Mouse (Mus musculus): Measurements from ENCODE around the gene Cotl1.
A peak's percentile ranks its signal among the peaks of the same experiment; 100 is the strongest.

Cotl1 gene

DNA sequence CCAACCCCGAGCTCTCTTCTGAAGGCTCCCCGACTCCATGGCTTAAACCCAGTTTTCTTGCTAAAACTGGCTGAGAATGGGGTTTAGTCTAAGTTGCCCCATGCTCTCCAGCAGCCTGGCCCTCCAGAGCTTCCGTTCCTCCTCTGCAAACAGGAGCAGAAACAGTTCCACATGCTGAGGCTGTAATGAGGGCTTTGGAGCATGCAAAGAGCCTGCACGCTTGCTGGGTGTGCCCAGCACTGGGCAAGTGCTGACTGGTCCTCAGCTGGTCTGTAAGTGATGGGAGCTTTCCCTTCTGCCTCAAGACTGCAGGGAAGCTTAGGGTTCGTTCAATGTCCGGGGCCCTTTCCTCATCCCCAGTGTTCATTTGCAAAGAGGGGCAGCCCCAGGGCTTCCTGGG, 24.1 kb downstream of the Cotl1 start:
- DNase-seq: no peak

- DNase-seq: peak; percentile 70 to 80
Observed at GRCm38 (mm10) chr8:119812650-119813431, 27.5 kb downstream of the Cotl1 start.

DNA sequence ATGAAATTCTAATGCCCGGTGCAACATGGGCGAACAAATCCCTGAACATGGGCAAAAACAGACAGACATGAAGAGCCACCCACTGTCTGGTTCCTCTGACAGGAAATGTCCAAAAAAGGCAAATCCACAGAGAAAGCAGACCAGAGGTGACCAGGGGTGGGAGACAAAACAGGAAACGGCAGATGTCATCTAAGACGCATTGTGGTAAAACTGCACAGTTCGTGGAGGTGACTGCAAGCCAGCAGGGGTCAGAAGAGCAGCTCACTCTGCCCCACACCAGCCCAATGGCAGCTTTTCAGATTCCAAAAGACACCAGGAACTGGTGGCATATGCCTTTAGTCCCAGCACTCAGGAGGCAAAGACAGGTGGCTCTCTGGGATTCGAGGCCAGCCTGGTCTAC, 28.4 kb downstream of the Cotl1 start:
- DNase-seq: peak in 1 of 2 experiments; percentile 58

DNA sequence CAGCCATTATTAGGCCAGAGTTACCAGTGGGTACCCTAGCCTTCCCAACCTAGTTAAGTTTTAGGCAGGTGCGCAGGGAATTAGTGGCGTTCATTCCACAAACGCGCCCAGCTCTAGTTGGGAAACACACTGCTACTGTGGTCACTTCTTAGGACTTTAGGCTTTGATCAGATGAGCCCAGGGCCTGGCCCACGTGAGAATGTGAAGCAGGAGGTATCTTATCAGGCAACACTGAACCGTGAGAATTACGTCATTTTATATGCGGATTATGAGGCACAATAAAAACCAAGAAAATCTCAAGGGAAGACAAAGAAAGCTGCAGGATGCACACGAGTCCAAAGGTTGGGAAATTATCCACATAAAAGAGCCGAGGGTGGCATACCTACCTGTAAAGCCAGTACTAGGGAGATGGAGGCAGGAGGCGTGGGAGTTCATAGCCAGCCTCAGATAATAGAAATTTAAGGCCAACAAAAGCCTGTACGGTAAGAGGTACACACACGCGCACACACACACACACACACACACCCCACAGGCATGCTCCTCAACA, 29.3 kb downstream of the Cotl1 start:
- DNase-seq: no peak

- no peak for DNase-seq
Observed at GRCm38 (mm10) chr8:119810127-119810868, 30.0 kb downstream of the Cotl1 start.

- DNase-seq: no peak
Observed at GRCm38 (mm10) chr8:119809620-119810019, 30.7 kb downstream of the Cotl1 start.

- DNase-seq: no peak
Observed at GRCm38 (mm10) chr8:119807687-119808086, 32.7 kb downstream of the Cotl1 start.

- DNase-seq: peak in 1 of 2 experiments; percentile 50
Observed at GRCm38 (mm10) chr8:119806422-119807263, 33.7 kb downstream of the Cotl1 start.

GRCm38 (mm10) chr8:119805275-119805674, 35.1 kb downstream of the Cotl1 start:
- DNase-seq: no peak

- no peak for DNase-seq
Observed at GRCm38 (mm10) chr8:119802592-119802991, 37.8 kb downstream of the Cotl1 start.

- no peak for DNase-seq
Observed at GRCm38 (mm10) chr8:119801168-119801567, 39.2 kb downstream of the Cotl1 start.

DNA sequence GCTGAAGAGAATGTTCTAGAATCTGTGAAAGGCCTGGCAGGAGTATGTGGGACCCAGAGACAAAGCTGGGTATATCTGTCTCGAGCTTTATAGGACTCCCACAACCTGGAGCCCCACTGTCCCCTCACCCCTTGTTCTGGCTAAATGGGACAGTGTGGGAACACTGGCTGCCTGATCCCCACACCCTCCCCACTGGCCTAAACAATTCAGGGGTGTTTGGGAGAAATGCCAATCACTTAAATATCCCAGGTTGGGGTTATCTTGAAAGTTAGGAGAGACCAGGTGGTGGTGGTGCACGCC, 41.4 kb downstream of the Cotl1 start:
- DNase-seq: no peak

DNA sequence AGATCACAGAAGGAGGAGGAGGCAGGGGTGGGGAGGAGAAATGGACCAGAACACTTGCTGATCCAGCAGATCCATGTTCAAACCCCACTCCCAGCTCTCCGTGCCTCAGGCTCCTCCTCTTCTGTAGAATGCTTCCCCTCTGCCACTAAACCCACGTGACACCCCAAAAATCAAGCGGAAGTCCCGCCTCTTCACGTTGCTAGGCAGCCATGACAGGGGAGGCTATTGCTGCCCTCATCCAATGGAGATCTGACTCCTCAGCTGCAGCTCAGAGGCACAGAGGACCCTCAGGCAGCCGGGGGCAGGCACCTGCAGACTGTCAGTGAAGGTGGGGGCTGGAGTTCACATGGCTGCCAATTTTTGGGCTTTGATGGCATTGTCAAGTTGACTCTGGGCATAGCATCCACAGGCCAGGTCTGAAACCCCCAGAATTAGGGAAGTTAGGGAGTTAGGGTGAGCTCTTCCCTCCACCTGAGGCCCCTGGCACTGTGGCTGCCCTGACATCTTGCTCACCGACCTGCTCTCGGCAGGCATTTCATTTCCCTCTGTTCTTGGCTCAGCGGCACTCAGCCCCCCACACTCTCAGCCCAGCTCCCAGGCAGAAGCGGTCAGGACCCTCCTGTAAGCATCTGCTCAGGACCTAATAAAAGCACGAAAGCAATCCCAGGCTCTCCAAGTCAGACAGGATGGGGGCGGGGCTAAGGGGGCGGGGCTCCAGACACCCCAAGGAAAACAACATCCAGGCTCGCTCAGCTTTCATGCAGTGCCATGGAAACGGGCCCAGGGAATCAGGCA, 42.0 kb downstream of the Cotl1 start:
- peak; percentile 75 to 82 for DNase-seq

DNA sequence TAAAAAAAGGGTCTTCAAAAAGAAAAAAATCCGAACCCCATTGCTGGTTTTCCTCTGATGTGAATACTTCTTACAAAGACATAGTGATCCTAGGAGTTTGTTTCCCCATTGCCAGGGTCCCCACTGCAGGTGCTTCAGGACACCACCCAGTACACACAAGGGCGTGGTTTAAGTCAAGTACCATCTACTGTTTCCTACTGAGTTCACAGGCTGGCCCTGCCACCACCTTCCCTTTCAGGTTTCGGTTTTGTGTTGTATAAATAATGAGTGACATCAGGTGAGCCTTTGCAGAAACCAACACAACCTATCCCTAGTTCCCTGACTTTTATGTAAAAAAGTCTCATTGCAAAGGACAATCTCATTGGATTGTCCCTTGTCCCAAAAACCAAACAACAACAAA, 44.7 kb downstream of the Cotl1 start:
- DNase-seq: no peak

GRCm38 (mm10) chr8:119794689-119795088, 45.7 kb downstream of the Cotl1 start:
- no peak for DNase-seq

DNA sequence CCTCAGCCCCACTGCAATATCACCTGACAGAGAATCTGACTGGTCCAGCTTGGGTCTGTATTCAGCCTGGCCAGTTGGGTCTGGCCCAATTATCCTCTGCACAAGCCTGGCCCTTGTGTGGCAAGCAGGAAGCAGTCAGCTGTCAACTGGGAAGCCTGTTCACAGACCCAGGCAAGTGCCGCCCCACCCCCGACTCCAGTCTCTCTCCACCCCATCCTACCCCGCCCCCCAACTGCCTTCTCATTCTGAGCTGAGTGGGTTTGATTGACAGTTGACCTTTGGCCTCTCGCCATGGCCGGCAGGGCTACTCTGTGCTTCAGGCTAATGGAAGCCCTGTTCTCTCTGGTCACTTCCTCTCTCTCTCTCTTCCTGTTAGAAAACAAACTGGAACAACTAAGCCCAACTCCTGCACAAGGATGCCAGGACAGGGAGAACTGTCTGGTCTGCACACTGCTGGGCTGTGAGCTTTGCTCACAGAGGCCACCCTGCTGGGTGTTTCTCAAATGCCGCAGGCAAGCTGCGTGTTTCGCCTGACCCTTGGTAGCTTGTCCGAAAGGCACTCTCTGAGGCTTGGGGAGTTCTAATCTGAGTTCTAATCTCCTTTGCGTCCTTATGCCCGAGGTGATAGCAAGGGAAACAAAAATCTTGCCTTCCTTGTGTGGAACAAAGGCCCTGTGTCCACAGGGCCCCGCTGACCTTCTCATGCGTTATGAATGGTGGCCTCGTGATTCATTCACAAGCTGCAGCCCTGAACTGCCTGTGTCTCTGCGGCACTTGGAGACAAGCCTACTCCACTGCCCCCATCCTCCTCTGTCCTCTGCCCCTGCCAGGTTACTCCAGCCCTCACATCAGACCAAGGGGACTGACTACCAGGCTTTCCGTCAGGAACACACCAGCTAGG, 48.3 kb downstream of the Cotl1 start:
- peak; percentile 61 to 79 for DNase-seq

DNA sequence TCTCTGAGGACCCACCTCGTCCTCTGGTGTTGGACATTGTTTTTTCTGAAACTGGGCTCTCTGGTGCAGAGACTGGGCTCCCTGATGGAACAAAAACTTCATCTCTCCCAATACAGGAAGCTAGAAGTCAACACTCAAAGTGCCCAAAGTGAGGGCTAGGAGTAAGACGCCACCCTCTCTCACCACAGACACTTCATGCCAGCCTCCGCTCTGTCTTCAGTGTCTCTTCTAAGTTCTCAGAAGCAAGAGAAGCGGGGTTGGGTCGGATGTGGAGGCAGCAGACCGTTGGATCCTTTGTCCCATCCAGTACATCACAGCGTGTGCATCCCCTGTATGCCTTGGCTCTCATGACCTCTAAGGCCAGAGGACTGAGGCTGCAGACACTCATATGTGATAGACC, 50.8 kb downstream of the Cotl1 start:
- no peak for DNase-seq

GRCm38 (mm10) chr8:119788607-119789381, 51.5 kb downstream of the Cotl1 start:
- no peak for DNase-seq

GRCm38 (mm10) chr8:119787341-119787740, 53.0 kb downstream of the Cotl1 start:
- no peak for DNase-seq

- no peak for DNase-seq
Observed at GRCm38 (mm10) chr8:119786871-119787270, 53.5 kb downstream of the Cotl1 start.

Data from kidney, postnatal 4 days (tissue).